Mouse (Mus musculus): ENCODE measurements around the gene Tmem131. TPM values are rescaled to one million over a fixed set of nuclear protein-coding genes. Genes with fewer than 3 reads are reported as not detected.
"Not testable (repeated sequence)": the region's sequence is repeated elsewhere in the genome, so short reads cannot be mapped to it uniquely, and the experiment has no call there.

The Tmem131 gene
- polyA plus RNA-seq, 1 experiment from 2014 or later, result 13.3 TPM

GRCm38 (mm10) chr1:36841806-36842205 is 101.7 kb downstream of the Tmem131 start:
- Histone ChIP-seq H3K27me3 (no peaks in the 10 kb centered on the region), H3K9ac (no peak overlapping the region), H3K4me1 (no peaks in the 10 kb centered on the region; the same call in 1 of the 2 replicates), H3K36me3 (peaks cover 16% of the 10 kb centered on the region), H3K27ac (no peak overlapping the region), H3K4me3 (no peak overlapping the region), H3K4me2 (no peak overlapping the region), H3K9me3 (no peaks in the 10 kb centered on the region)
- ATAC-seq (ENCODE audit: insufficient number of reproducible peaks, low FRiP score, low TSS enrichment, low read depth), result no peak
- 60% methylated on average over 1 of the region's 1 CpGs for WGBS

- 90% methylated on average over 2 of the region's 2 CpGs for WGBS
- Histone ChIP-seq H3K36me3 (peaks cover 21% of the 10 kb centered on the region), H3K9me3 (no peaks in the 10 kb centered on the region), H3K27ac (no peak overlapping the region), H3K4me1 (no peaks in the 10 kb centered on the region; the same call in 1 of the 2 replicates), H3K4me2 (no peak overlapping the region), H3K9ac (no peak overlapping the region), H3K27me3 (no peaks in the 10 kb centered on the region), H3K4me3 (no peak overlapping the region)
- no peak for ATAC-seq (ENCODE audit: insufficient number of reproducible peaks, low FRiP score, low TSS enrichment, low read depth)
Observed at GRCm38 (mm10) chr1:36840959-36841358, 102.5 kb downstream of the Tmem131 start.

- H3K4me3 ChIP-seq, result no peak overlapping the region
- peaks cover 25% of the 10 kb centered on the region for H3K36me3 ChIP-seq
- H3K4me2 ChIP-seq, result no peak overlapping the region
- H3K27me3 ChIP-seq, result no peaks in the 10 kb centered on the region
- WGBS, result 94% methylated on average over 3 of the region's 3 CpGs
- no peaks in the 10 kb centered on the region for H3K9me3 ChIP-seq
- H3K9ac ChIP-seq, result no peak overlapping the region
- no peak overlapping the region for H3K27ac ChIP-seq
- ATAC-seq (ENCODE audit: insufficient number of reproducible peaks, low FRiP score, low TSS enrichment, low read depth), result no peak
- H3K4me1 ChIP-seq, result no peaks in the 10 kb centered on the region
Observed at GRCm38 (mm10) chr1:36839858-36840257, 103.6 kb downstream of the Tmem131 start.

GRCm38 (mm10) chr1:36836274-36836954 is 107.1 kb downstream of the Tmem131 start:
- ATAC-seq (ENCODE audit: insufficient number of reproducible peaks, low FRiP score, low TSS enrichment, low read depth), result no peak
- Histone ChIP-seq H3K4me2 (no peak overlapping the region), H3K9ac (no peak overlapping the region), H3K27ac (no peak overlapping the region), H3K4me3 (no peak overlapping the region), H3K9me3 (no peaks in the 10 kb centered on the region), H3K27me3 (no peaks in the 10 kb centered on the region), H3K36me3 (peaks cover 47% of the 10 kb centered on the region), H3K4me1 (peaks cover 2% of the 10 kb centered on the region)
- 78% methylated on average over 12 of the region's 12 CpGs for WGBS

GRCm38 (mm10) chr1:36835593-36835992 is 107.9 kb downstream of the Tmem131 start:
- peaks cover 51% of the 10 kb centered on the region for H3K36me3 ChIP-seq

GRCm38 (mm10) chr1:36834090-36834489 is 109.4 kb downstream of the Tmem131 start:
- Histone ChIP-seq H3K27ac (no peak overlapping the region), H3K4me3 (no peak overlapping the region), H3K27me3 (no peaks in the 10 kb centered on the region), H3K9me3 (no peaks in the 10 kb centered on the region), H3K36me3 (peaks cover 45% of the 10 kb centered on the region), H3K4me2 (no peak overlapping the region), H3K9ac (no peak overlapping the region), H3K4me1 (peaks cover 11% of the 10 kb centered on the region)
- no peak for ATAC-seq (ENCODE audit: insufficient number of reproducible peaks, low FRiP score, low TSS enrichment, low read depth)
- 92% methylated on average over 7 of the region's 7 CpGs for WGBS

More at GRCm38 (mm10) chr1:36835593-36835992, 107.9 kb downstream of the Tmem131 start:
- Histone ChIP-seq H3K4me3 (no peak overlapping the region), H3K27ac (no peak overlapping the region), H3K4me2 (no peak overlapping the region), H3K4me1 (peaks cover 10% of the 10 kb centered on the region), H3K27me3 (no peaks in the 10 kb centered on the region), H3K9ac (no peak overlapping the region), H3K9me3 (no peaks in the 10 kb centered on the region)
- ATAC-seq (ENCODE audit: insufficient number of reproducible peaks, low FRiP score, low TSS enrichment, low read depth), result no peak
- WGBS, result 92% methylated on average over 3 of the region's 3 CpGs

GRCm38 (mm10) chr1:36830913-36831866 is 112.3 kb downstream of the Tmem131 start:
- Histone ChIP-seq H3K4me2 (no peak overlapping the region), H3K27ac (peak overlapping the region; percentile 78), H3K4me3 (no peak overlapping the region), H3K4me1 (peaks cover 11% of the 10 kb centered on the region), H3K27me3 (no peaks in the 10 kb centered on the region), H3K9ac (no peak overlapping the region), H3K9me3 (no peaks in the 10 kb centered on the region), H3K36me3 (peaks cover 50% of the 10 kb centered on the region)
- WGBS, result 26% methylated on average over 14 of the region's 14 CpGs
- ATAC-seq (ENCODE audit: insufficient number of reproducible peaks, low FRiP score, low TSS enrichment, low read depth), result no peak

- no peaks in the 10 kb centered on the region for H3K9me3 ChIP-seq
- H3K36me3 ChIP-seq, result peaks cover 67% of the 10 kb centered on the region
- no peaks in the 10 kb centered on the region for H3K27me3 ChIP-seq
- ATAC-seq (ENCODE audit: insufficient number of reproducible peaks, low FRiP score, low TSS enrichment, low read depth), result no peak
- H3K9ac ChIP-seq, result no peak overlapping the region
- H3K4me3 ChIP-seq, result no peak overlapping the region
- 94% methylated on average over 5 of the region's 5 CpGs for WGBS
- no peaks in the 10 kb centered on the region for H3K4me1 ChIP-seq
- no peak overlapping the region for H3K4me2 ChIP-seq
- no peak overlapping the region for H3K27ac ChIP-seq
Observed at GRCm38 (mm10) chr1:36824356-36824755, 119.1 kb downstream of the Tmem131 start.

GRCm38 (mm10) chr1:36821918-36822317 is 121.5 kb downstream of the Tmem131 start:
- H3K4me1 ChIP-seq; H3K9ac ChIP-seq; H3K9me3 ChIP-seq; ATAC-seq (ENCODE audit: insufficient number of reproducible peaks, low FRiP score, low TSS enrichment, low read depth); H3K27me3 ChIP-seq; H3K27ac ChIP-seq; H3K4me3 ChIP-seq; H3K4me2 ChIP-seq: not testable (repeated sequence)
- H3K36me3 ChIP-seq, result peaks cover 77% of the 10 kb centered on the region
- 85% methylated on average over 4 of the region's 4 CpGs for WGBS

- Histone ChIP-seq H3K9ac (no peak overlapping the region), H3K4me2 (no peak overlapping the region), H3K4me3 (no peak overlapping the region), H3K27ac (no peak overlapping the region), H3K27me3 (no peaks in the 10 kb centered on the region), H3K4me1 (no peaks in the 10 kb centered on the region), H3K9me3 (no peaks in the 10 kb centered on the region), H3K36me3 (peaks cover 84% of the 10 kb centered on the region)
- ATAC-seq (ENCODE audit: insufficient number of reproducible peaks, low FRiP score, low TSS enrichment, low read depth), result no peak
- whole genome bisulfite sequencing, result 90% methylated on average over 6 of the region's 6 CpGs
Observed at GRCm38 (mm10) chr1:36815166-36815565, 128.3 kb downstream of the Tmem131 start.

GRCm38 (mm10) chr1:36814271-36814903 is 129.1 kb downstream of the Tmem131 start:
- no peak overlapping the region for H3K9ac ChIP-seq
- ATAC-seq (ENCODE audit: insufficient number of reproducible peaks, low FRiP score, low TSS enrichment, low read depth), result no peak
- no peaks in the 10 kb centered on the region for H3K4me1 ChIP-seq
- no peak overlapping the region for H3K4me2 ChIP-seq
- H3K4me3 ChIP-seq, result no peak overlapping the region
- no peaks in the 10 kb centered on the region for H3K27me3 ChIP-seq
- no peaks in the 10 kb centered on the region for H3K9me3 ChIP-seq
- peaks cover 86% of the 10 kb centered on the region for H3K36me3 ChIP-seq
- H3K27ac ChIP-seq, result no peak overlapping the region
- 81% methylated on average over 5 of the region's 5 CpGs for WGBS

- 79% methylated on average over 7 of the region's 7 CpGs for WGBS
- Histone ChIP-seq H3K4me1 (no peaks in the 10 kb centered on the region), H3K4me2 (no peak overlapping the region), H3K36me3 (peaks cover 89% of the 10 kb centered on the region), H3K27me3 (no peaks in the 10 kb centered on the region), H3K9me3 (no peaks in the 10 kb centered on the region), H3K27ac (no peak overlapping the region), H3K4me3 (no peak overlapping the region), H3K9ac (no peak overlapping the region)
- no peak for ATAC-seq (ENCODE audit: insufficient number of reproducible peaks, low FRiP score, low TSS enrichment, low read depth)
Observed at GRCm38 (mm10) chr1:36813415-36813814, 130.1 kb downstream of the Tmem131 start.
